Mouse (Mus musculus) Patski (cell line): ENCODE measurements around the gene Fam210b. TPM values are rescaled to one million over a fixed set of nuclear protein-coding genes. Genes with fewer than 3 reads are reported as not detected.

Source experiments
- ATAC-seq: fragments of 100-300 bp; one replicate; pipeline ENCODE4 v1.8.0; 2021
- CTCF ChIA-PET: fragments of 350-600 bp; sonication (Branson Sonifier 250); formaldehyde crosslinking; loops from one replicate; lab custom pipeline; 2022; ENCODE audit warnings: inconsistent platforms; lab: Charles Lee
- POLR2A ChIA-PET: fragments of 350-600 bp; sonication (Branson Sonifier 250); formaldehyde crosslinking; loops from one replicate; lab custom pipeline; 2022; ENCODE audit warnings: antibody characterized with exemption, inconsistent platforms; lab: Charles Lee
- DNase-seq: peaks from one replicate; pipeline ENCODE4 v3.0.0-alpha.2; 2011; ENCODE audit warnings: low read depth, low spot score
- H3K27me3 ChIP-seq: fragments of 371-371 bp; one replicate; pipeline ENCODE4 v1.5.1; 2021
- CTCF ChIP-seq: fragments of 100-300 bp; IDR thresholded peaks from one replicate; pipeline ENCODE4 v1.5.1; 2021
- in situ Hi-C: fragments of 300-500 bp; cut with MboI; formaldehyde crosslinking; loops from 3 replicates; pipeline ENCODE4 v1.11.1; 2018; ENCODE audit warnings: low pct_unique_long_range_greater_than_20kb, mixed read lengths
- polyA plus RNA-seq: library from polyadenylated mRNA; unstranded; gene quantifications from one replicate; pipeline ENCODE4 v1.2.3, GENCODE M21; 2021

The Fam210b gene
- polyA plus RNA-seq, 1 experiment from 2014 or later: 15.2 TPM

DNA sequence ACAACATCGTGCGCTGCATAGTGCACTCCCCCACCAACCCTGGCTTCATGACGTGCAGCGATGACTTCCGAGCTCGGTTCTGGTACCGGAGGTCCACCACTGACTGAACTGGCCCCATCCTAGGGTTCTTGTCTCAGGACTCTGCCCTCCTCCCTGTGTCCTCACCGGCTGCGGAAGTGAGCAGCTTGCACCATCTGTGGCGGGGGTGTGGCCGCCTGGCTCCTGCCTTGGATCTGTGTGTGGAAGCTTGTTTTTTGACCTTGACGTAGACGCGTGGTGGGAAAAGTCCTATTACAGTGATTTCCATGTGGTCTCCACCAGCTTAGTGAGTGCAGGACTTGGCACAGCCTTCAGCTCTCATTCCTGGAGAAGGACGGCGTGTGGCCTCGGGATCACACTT, 35.1 kb downstream of the Fam210b start:
- TF ChIP-seq CTCF: no peak
- in situ Hi-C loops: no loop called here
- ChIA-PET POLR2A (interaction anchor here (1.3 kb wide), 1 partner anchor 9 kb away, joined by 3 read pairs; no protein-coding TSS in a partner anchor), CTCF (interaction anchor here (1.1 kb wide), 1 partner anchor 42 kb away, joined by 3 read pairs; no protein-coding TSS in a partner anchor)
- H3K27me3 ChIP-seq: no peaks in the 10 kb centered on the region
- no peak for DNase-seq
- no peak for ATAC-seq

- H3K27me3 ChIP-seq: no peaks in the 10 kb centered on the region
- in situ Hi-C loops: no loop called here
- DNase-seq (no peak), ATAC-seq (no peak)
- ChIA-PET POLR2A (interaction anchor here (1.3 kb wide), 1 partner anchor 9 kb away, joined by 3 read pairs; no protein-coding TSS in a partner anchor), CTCF (interaction anchor here (1.1 to 1.3 kb wide), 2 partner anchors 8 to 41 kb away, joined by 3 read pairs; no protein-coding TSS in a partner anchor)
- no peak for TF ChIP-seq CTCF
Measured at GRCm38 (mm10) chr2:172381341-172381740, 36.0 kb downstream of the Fam210b start.

DNA sequence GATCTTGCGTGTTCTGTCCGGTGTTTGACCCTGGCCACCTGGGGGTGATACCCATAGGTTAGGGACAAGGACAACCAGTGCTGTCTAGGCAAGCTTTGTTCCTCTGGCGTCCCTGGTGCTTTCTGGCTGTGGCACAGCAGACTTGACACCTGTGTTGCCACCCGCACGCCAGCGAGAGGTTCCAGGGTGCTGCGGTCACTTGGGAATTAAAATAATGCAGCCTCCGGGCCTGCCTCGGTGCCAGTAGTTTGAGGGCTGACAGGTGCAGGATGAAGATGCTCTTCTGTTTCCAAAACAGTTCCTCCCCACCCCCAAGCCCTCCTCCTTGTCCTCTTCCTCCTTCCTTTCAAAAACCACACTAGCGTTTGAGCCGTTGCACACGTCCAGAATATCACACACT, 36.5 kb downstream of the Fam210b start:
- H3K27me3 ChIP-seq: no peaks in the 10 kb centered on the region
- CTCF ChIA-PET: interaction anchor here (1.3 kb wide), 1 partner anchor 9 kb away, joined by 3 read pairs; no protein-coding TSS in a partner anchor
- POLR2A ChIA-PET: no interaction called here
- no peak for TF ChIP-seq CTCF
- DNase-seq (no peak), ATAC-seq (no peak)
- in situ Hi-C loops: no loop called here

DNA sequence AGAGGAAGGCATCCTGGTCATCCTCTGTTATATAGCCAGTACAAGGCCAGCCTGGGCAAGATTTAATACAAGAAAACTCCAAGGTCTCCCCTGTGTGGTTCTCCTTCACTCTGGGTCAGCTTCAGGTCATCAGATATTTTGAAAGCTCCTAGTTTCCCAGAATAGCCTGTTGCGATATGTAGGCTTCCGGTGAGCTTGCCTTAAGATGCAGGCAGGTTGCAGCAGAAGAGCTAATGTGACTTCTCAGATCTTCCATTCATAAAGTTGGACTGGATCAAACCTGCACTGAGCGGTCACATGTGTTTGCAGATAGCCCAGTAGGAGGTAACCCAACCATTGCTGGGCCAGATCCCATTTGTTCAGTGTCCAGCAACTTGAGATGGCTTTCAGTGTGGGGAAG, 39.4 kb downstream of the Fam210b start:
- ATAC-seq: no peak
- ChIA-PET CTCF (no interaction called here), POLR2A (no interaction called here)
- in situ Hi-C loops: no loop called here
- no peak for DNase-seq
- TF ChIP-seq CTCF: no peak
- no peaks in the 10 kb centered on the region for H3K27me3 ChIP-seq

- in situ Hi-C loops: no loop called here
- CTCF ChIA-PET: no interaction called here
- ATAC-seq (no peak), DNase-seq (no peak)
- POLR2A ChIA-PET: no interaction called here
- no peak for TF ChIP-seq CTCF
- H3K27me3 ChIP-seq: peaks cover 6% of the 10 kb centered on the region
Measured at GRCm38 (mm10) chr2:172390341-172390740, 45.0 kb downstream of the Fam210b start.

DNA sequence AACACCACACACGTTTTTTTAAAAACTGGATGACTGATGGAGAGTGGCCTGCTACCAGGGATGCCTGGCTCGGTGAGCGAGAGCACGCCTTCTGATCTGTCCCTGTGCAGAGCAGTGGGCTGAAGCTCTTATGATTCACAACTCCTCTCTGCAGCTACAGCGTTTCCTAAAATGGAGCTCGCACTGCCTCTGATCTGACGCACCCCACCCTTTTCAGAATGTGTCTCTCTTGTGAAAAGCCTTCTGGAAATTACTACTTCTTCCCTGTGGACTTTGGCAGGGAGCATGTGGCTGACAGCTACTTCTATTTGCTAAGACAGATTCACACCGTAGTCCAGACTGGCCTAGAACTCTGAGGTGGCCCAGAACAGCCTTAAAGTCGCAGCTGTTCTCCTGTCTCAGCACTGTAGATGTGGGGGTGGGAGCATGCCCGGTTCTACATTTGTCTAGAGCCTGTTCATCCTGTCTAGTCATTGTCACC, 46.7 kb downstream of the Fam210b start:
- peaks cover 6% of the 10 kb centered on the region for H3K27me3 ChIP-seq
- ATAC-seq: no peak
- no peak for DNase-seq
- no peak for TF ChIP-seq CTCF
- CTCF ChIA-PET: no interaction called here
- POLR2A ChIA-PET: no interaction called here
- in situ Hi-C loops: no loop called here

DNA sequence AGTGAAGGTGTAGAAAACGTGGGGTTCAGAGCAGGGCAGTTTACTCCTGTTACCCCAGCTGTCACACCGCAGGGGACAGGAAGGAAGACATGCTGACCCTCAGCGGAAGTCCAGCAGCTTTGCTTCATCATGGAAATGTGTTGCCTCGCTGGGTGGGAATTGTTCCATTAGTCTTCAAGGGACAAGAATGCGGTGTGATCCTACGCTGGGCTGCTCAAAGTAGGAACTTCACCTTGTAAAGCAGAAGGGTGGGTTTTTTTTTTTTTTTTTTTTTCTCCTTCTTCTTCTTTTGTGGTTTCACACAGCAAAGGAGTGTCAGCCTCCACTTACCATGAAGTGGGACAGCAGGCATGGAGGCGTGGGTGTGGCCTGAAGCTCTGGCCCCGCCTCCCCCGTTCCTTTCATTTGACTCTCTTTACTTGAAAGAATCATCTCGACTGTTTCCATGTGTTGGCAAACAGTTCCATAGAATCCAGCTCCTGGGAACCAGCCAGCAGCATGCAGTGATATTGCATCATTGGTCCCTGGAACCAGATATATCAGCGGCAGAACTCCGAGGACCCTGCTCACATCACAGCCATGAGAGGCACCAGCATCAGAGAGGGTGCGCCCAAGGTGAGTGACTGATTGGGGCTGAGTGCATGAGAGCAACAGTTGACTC, 48.2 kb downstream of the Fam210b start, which contains the start of gene Cass4:
Gene Cass4 (plus strand): TSS at position 404 of the 661 bp plus-strand sequence.
- in situ Hi-C loops: no loop called here
- DNase-seq (no peak), ATAC-seq (no peak)
- no peak for TF ChIP-seq CTCF
- peaks cover 6% of the 10 kb centered on the region for H3K27me3 ChIP-seq
- ChIA-PET CTCF (no interaction called here), POLR2A (no interaction called here)

- CTCF ChIA-PET: no interaction called here
- DNase-seq (no peak), ATAC-seq (no peak)
- no peak for TF ChIP-seq CTCF
- in situ Hi-C loops: no loop called here
- peaks cover 6% of the 10 kb centered on the region for H3K27me3 ChIP-seq
- POLR2A ChIA-PET: no interaction called here
Measured at GRCm38 (mm10) chr2:172394052-172394392, 48.7 kb downstream of the Fam210b start.

DNA sequence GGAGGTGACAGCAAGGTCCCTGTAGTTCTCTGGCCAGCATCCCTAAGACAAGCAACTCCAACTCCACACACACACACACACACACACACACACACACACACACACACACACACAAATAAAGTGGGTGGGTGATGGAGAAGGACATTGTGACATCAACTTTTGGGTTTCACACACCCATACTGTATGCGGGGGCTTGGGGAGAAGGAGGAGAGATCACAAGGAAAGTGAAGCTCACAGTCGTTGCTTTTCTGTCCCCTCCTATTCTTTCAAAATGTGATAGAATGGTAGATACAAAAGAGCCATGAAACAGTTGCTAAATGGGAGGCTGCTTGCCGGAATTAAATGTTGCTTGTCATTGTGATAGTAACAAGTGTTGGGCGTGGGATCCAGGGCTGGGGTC, 49.3 kb downstream of the Fam210b start:
- ChIA-PET CTCF (no interaction called here), POLR2A (no interaction called here)
- no peak for TF ChIP-seq CTCF
- peaks cover 6% of the 10 kb centered on the region for H3K27me3 ChIP-seq
- DNase-seq (no peak), ATAC-seq (no peak)
- in situ Hi-C loops: no loop called here

DNA sequence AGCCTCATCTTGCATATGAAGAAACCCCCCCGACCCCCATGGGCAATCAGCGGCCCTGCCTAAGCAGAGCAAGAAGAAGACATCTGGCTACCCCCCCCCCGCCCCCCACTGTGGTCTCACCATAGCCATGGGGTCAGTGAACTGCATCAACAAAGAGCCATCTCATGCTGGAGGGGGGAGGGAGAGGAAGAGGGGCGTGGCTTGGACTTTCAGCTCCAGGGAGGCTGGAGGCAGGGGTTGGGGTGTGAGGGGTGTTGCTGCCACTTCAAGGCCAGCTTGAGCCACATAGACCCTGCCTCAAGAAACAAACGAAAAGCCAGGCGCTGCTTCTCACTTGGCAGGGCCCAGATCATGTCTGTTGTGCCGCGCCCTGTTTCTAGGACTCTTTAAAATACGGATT, 50.6 kb downstream of the Fam210b start:
- TF ChIP-seq CTCF: no peak
- ChIA-PET POLR2A (interaction anchor here (0.6 kb wide), 1 partner anchor 107 kb away, joined by 5 read pairs; no protein-coding TSS in a partner anchor), CTCF (interaction anchor here (1.2 to 1.5 kb wide), 2 partner anchors 12 to 17 kb away, joined by 3 to 4 read pairs; no protein-coding TSS in a partner anchor)
- peaks cover 6% of the 10 kb centered on the region for H3K27me3 ChIP-seq
- no peak for DNase-seq
- in situ Hi-C loops: no loop called here
- no peak for ATAC-seq

- in situ Hi-C loops: no loop called here
- ATAC-seq: no peak
- ChIA-PET CTCF (no interaction called here), POLR2A (no interaction called here)
- DNase-seq: no peak
- H3K27me3 ChIP-seq: no peaks in the 10 kb centered on the region
- TF ChIP-seq CTCF: no peak
Measured at GRCm38 (mm10) chr2:172399901-172400300, 54.5 kb downstream of the Fam210b start.
